Mouse (Mus musculus) intestine, embryonic 16.5 days (tissue): ENCODE results near the gene Shq1. TPM values are rescaled to one million over a fixed set of nuclear protein-coding genes. Genes with fewer than 3 reads are reported as not detected.

Source experiments
- ATAC-seq: fragments of 200-750 bp; cut with Nextera tagmentation; 2 replicates; pipeline ENCODE4 v1.8.0; 2017; ENCODE audit warnings: moderate TSS enrichment, moderate library complexity
- H3K27ac ChIP-seq: fragments of 300-500 bp; sonication (generic); 2 replicates; pipeline ENCODE4 v1.5.1; 2014; ENCODE audit warnings: mild to moderate bottlenecking, low read length
- H3K27me3 ChIP-seq: fragments of 300-500 bp; sonication (generic); replicated peaks from 2 replicates; pipeline ENCODE4 v1.6.1; 2014; ENCODE audit warnings: low read length, control low read depth, mixed read lengths; ENCODE audit not compliant: control insufficient read depth, insufficient read depth
- H3K36me3 ChIP-seq: fragments of 300-500 bp; sonication (generic); 2 replicates; pipeline ENCODE4 v1.6.1; 2014; ENCODE audit warnings: low read length, control low read depth; ENCODE audit not compliant: control insufficient read depth, insufficient read depth
- H3K4me1 ChIP-seq: fragments of 300-500 bp; sonication (generic); 2 replicates; pipeline ENCODE4 v1.6.1; 2014; ENCODE audit warnings: low read length, control low read depth, mixed read lengths; ENCODE audit not compliant: control insufficient read depth, insufficient read depth
- H3K4me2 ChIP-seq: fragments of 300-500 bp; sonication (generic); 2 replicates; pipeline ENCODE4 v1.6.1; 2014; ENCODE audit warnings: low read depth, low read length, control low read depth
- H3K4me3 ChIP-seq: fragments of 300-500 bp; sonication (generic); 2 replicates; pipeline ENCODE4 v1.5.1; 2014; ENCODE audit warnings: mild to moderate bottlenecking, low read length
- H3K9ac ChIP-seq: fragments of 300-500 bp; sonication (generic); 2 replicates; pipeline ENCODE4 v1.6.1; 2014; ENCODE audit warnings: low read depth, low read length
- H3K9me3 ChIP-seq: fragments of 300-500 bp; sonication (generic); 2 replicates; pipeline ENCODE4 v1.6.1; 2016; ENCODE audit warnings: low read length, control low read depth; ENCODE audit not compliant: control insufficient read depth
- WGBS: fragments of 180-500 bp; shearing (Covaris S2); extraction: QIAGEN DNeasy Blood & Tissue Kit; methylation state at CpG from one replicate; pipeline ENCODE4 v1.1.7; 2014; 5-methylcytosine and 5-hydroxymethylcytosine counted together
- polyA plus RNA-seq: library from polyadenylated mRNA; unstranded; fragments of >200 nt; fragmentation: Nextera tagmentation; extraction: Ambion mirVana; gene quantifications from 2 replicates; pipeline ENCODE4 v1.2.1, GENCODE M21; 2015

The Shq1 gene
- polyA plus RNA-seq, 1 experiment from 2014 or later = 17.8 TPM

GRCm38 (mm10) chr6:100708248-100708647 lies 37.3 kb upstream of the Shq1 start:
- 70% methylated on average over 1 of the region's 1 CpGs for WGBS
- H3K9ac ChIP-seq = no peak overlapping the region
- peaks cover 10% of the 10 kb centered on the region for H3K4me1 ChIP-seq
- no peaks in the 10 kb centered on the region for H3K9me3 ChIP-seq
- H3K27me3 ChIP-seq = peaks cover 15% of the 10 kb centered on the region
- H3K4me3 ChIP-seq = no peak overlapping the region
- H3K4me2 ChIP-seq = no peak overlapping the region
- ATAC-seq = no peak
- no peaks in the 10 kb centered on the region for H3K36me3 ChIP-seq
- no peak overlapping the region for H3K27ac ChIP-seq

- Histone ChIP-seq H3K4me3 (no peak overlapping the region), H3K27me3 (peaks cover 19% of the 10 kb centered on the region), H3K27ac (no peak overlapping the region), H3K36me3 (no peaks in the 10 kb centered on the region), H3K4me2 (no peak overlapping the region), H3K9ac (no peak overlapping the region), H3K9me3 (no peaks in the 10 kb centered on the region), H3K4me1 (peaks cover 10% of the 10 kb centered on the region)
- 58% methylated on average over 7 of the region's 7 CpGs for WGBS
- ATAC-seq = no peak
These were observed 36.6 kb upstream of the Shq1 start for GRCm38 (mm10) chr6:100707557-100707956.

GRCm38 (mm10) chr6:100706861-100707260 lies 35.9 kb upstream of the Shq1 start:
- 65% methylated on average over 6 of the region's 6 CpGs for WGBS

DNA sequence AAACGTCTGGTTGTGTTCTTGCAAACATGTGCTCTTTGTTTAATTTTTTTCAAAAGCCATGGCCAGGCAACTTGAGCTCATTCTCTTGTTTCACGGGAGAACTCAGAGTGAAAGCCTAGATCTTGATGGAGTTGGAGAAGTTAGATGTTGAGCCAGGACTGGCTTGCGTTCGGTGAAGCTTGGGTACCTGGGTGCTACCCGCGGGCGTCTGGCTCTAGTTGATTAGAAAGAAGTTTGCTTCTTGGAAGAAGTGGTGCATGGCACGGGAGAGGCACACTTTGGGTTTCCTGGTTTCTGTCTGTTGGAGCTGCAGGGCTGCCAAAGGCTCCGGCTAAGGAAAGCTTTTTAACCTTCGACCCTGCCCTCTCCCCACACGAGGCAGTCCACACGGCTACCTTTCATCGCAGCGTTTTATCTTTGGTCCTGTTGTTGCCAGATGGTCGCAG lies 34.4 kb upstream of the Shq1 start:
- Histone ChIP-seq H3K27me3 (peaks cover 19% of the 10 kb centered on the region), H3K4me1 (peaks cover 10% of the 10 kb centered on the region), H3K9ac (peak overlapping the region; percentile 68), H3K27ac (no peak overlapping the region), H3K36me3 (no peaks in the 10 kb centered on the region), H3K4me2 (peak overlapping the region; percentile 97), H3K9me3 (no peaks in the 10 kb centered on the region), H3K4me3 (peak overlapping the region; percentile 62)
- no peak for ATAC-seq
- WGBS = 2% methylated on average over 15 of the region's 15 CpGs

More at GRCm38 (mm10) chr6:100706861-100707260, 35.9 kb upstream of the Shq1 start:
- H3K36me3 ChIP-seq = no peaks in the 10 kb centered on the region
- H3K9me3 ChIP-seq = no peaks in the 10 kb centered on the region
- ATAC-seq = no peak
- no peak overlapping the region for H3K4me2 ChIP-seq
- H3K9ac ChIP-seq = no peak overlapping the region
- H3K27me3 ChIP-seq = peaks cover 19% of the 10 kb centered on the region
- peaks cover 10% of the 10 kb centered on the region for H3K4me1 ChIP-seq
- no peak overlapping the region for H3K4me3 ChIP-seq
- H3K27ac ChIP-seq = no peak overlapping the region

- Histone ChIP-seq H3K27me3 (peaks cover 19% of the 10 kb centered on the region), H3K4me1 (peaks cover 10% of the 10 kb centered on the region), H3K36me3 (no peaks in the 10 kb centered on the region), H3K4me3 (peak within 1 kb of the TSS; percentile 62), H3K9me3 (no peaks in the 10 kb centered on the region), H3K9ac (peak within 1 kb of the TSS; percentile 68), H3K4me2 (peak within 1 kb of the TSS; percentile 97), H3K27ac (no peak within 1 kb of the TSS)
- ATAC-seq = peak; percentile 91
- WGBS = under 1% methylated on average over 77 of the region's 77 CpGs
These were observed 33.8 kb upstream of the Shq1 start, which contains the start of gene Gxylt2 for GRCm38 (mm10) chr6:100704574-100705365. Gene Gxylt2, plus strand, starts transcription at chr6:100704734.

- Histone ChIP-seq H3K9me3 (no peaks in the 10 kb centered on the region), H3K27me3 (peaks cover 19% of the 10 kb centered on the region), H3K4me1 (peaks cover 10% of the 10 kb centered on the region), H3K36me3 (no peaks in the 10 kb centered on the region), H3K27ac (no peak overlapping the region), H3K9ac (peak overlapping the region; percentile 68; the same call in 1 of the 2 replicates), H3K4me3 (peak overlapping the region; percentile 62), H3K4me2 (peak overlapping the region; percentile 97)
- ATAC-seq = no peak
- WGBS = 33% methylated on average over 8 of the region's 8 CpGs
These were observed 33.2 kb upstream of the Shq1 start for GRCm38 (mm10) chr6:100704197-100704573.

DNA sequence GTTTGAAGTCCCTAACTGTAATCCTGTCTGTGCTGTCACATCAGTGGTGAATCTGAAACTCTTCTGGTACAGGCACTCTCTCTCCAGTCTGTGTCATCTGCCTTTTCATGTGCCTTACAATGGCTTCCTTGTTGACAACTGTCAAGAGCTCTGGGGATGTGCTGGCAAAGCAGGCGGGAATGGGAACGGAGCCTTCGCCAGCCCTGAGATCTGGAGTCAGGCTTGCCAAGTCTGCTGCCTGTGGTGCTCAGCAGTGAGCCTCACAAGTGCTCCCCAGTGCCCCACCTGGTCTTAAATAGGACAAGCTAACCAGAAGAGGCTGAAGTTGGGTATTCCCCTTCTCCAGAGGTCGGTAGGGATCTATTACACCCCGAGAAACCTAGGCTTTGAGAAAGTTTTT lies 29.8 kb upstream of the Shq1 start:
- no peak overlapping the region for H3K4me3 ChIP-seq
- H3K9me3 ChIP-seq = no peaks in the 10 kb centered on the region
- ATAC-seq = no peak
- no peak overlapping the region for H3K4me2 ChIP-seq
- no peak overlapping the region for H3K27ac ChIP-seq
- no peaks in the 10 kb centered on the region for H3K36me3 ChIP-seq
- 74% methylated on average over 5 of the region's 5 CpGs for WGBS
- H3K4me1 ChIP-seq = peaks cover 10% of the 10 kb centered on the region
- H3K27me3 ChIP-seq = peaks cover 19% of the 10 kb centered on the region
- H3K9ac ChIP-seq = no peak overlapping the region

DNA sequence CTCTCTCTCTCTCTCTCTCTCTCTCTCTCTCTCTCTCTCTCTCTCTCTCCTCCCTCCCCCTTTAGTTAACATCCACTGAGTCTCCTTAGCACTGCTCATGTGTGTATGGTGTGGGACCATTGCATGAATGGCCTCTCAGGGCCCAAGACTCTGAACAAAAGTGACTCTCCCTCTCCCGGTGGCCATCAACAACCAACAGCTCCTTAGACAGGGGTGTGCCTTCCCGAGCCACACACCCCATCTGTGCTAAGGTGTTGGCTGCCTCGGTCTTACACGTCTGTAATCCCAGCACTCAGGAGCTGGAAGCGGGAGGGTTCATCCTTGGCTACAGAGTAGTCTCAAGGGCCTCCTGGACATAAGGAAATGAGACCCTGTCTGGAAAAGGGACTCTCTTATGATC lies 29.0 kb upstream of the Shq1 start:
- no peaks in the 10 kb centered on the region for H3K36me3 ChIP-seq
- H3K27me3 ChIP-seq = peaks cover 13% of the 10 kb centered on the region
- no peak overlapping the region for H3K4me2 ChIP-seq
- no peak for ATAC-seq
- no peak overlapping the region for H3K9ac ChIP-seq
- no peak overlapping the region for H3K27ac ChIP-seq
- 79% methylated on average over 5 of the region's 5 CpGs for WGBS
- H3K4me3 ChIP-seq = no peak overlapping the region
- H3K9me3 ChIP-seq = no peaks in the 10 kb centered on the region
- peaks cover 4% of the 10 kb centered on the region; the same call in 1 of the 2 replicates for H3K4me1 ChIP-seq

DNA sequence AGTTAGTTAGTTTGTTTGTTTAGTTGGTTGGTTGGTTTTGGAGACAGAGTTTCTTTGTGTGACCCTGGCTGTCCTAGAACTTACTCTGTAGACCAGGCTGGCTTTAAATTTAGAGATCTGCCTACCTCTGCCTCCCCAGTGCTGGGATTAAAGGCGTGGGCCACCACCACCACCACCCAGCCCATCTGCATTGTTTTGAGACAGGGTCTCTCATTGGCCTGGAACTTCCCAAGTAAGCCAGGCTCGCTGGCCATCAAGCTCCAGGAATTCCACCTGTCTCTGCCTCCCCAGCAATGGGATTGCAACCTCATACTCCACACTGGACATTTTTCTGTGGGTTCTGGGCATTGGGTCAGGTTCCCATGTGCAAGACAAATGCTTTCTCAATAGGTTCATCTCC lies 15.4 kb upstream of the Shq1 start:
- no peak overlapping the region for H3K4me3 ChIP-seq
- no peaks in the 10 kb centered on the region for H3K4me1 ChIP-seq
- H3K9me3 ChIP-seq = no peaks in the 10 kb centered on the region
- H3K27me3 ChIP-seq = no peaks in the 10 kb centered on the region
- no peak overlapping the region for H3K9ac ChIP-seq
- no peaks in the 10 kb centered on the region for H3K36me3 ChIP-seq
- no peak overlapping the region for H3K27ac ChIP-seq
- no peak overlapping the region for H3K4me2 ChIP-seq
- ATAC-seq = no peak
- WGBS = 84% methylated on average over 2 of the region's 2 CpGs
